Mouse (Mus musculus): Measurements from ENCODE around the gene Eprs. TPM values are rescaled to one million over a fixed set of nuclear protein-coding genes. Genes with fewer than 3 reads are reported as not detected.
A peak's percentile ranks its signal among the peaks of the same experiment; 100 is the strongest.
"Not testable (repeated sequence)": the region's sequence is repeated elsewhere in the genome, so short reads cannot be mapped to it uniquely, and the experiment has no call there.

Eprs gene
- total RNA-seq (2022) = 10 to 100 TPM; 61.0 to 75.5 (median 69.9) TPM

DNA sequence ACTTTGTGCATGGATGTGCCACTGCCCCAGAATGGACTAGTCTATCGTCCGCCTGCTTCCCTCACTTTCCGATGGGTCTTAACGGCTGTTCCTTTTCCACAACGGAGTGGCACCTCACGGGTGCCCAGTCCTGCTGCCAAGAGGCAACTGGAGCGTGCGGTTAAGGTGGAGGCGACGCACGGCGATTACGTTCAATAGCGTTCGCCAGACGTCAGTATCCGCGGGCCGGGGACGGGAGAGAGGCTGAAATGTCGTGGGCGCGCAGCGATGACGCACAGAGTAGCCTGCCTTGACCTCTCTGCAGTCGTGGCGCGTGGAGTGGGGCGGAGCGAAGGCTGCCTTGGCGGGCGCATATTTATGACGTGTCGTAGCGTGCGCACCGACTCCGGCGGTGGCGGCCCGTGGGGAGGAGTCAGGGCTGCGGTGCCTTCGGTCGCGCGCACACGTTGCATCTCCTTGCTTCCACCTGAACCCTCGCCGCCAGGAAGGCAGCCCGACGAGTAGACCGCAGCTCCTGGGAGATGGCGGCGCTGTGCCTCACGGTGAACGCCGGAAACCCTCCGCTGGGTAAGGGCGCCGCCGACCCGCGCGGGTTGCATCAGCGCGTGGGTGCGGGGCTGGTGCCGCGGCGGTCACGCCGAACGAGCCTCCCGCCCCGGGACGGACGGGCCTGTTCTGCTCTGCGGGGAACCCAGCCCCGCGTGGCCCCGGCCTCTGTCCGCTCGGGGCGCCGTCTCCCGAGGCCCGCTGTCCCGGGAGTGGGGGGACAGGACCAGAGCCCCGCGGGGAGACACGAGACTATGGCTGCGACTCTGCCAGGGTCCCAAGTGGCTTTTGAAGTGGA, at the start of gene Eprs:
Eprs (plus strand) TSS at position 368 of the 844 bp plus-strand sequence.
- DNase-seq (ENCODE audit: low spot score in 2 of 2) = peak; percentile 97 to 98

DNA sequence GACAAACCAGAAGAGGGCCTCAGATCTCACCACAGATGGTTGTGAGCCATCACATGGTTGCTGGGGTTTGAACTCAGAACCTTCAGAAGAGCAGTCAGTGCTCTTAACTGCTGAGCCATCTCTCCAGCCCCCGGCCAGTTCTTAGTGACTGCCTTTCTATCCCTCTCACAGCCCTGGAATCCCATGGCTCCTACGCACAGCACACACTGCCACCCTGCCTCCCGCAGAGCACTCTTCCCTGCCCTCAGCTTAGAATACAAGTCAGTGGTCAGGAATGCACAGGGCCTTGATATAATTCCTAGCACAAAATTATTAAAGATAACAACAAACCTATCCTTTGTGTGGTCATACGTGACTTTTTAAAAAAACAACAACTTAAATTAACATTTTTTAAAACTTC, 48.3 kb upstream of the Eprs start:
- no peak for DNase-seq (ENCODE audit: low spot score in 2 of 2)

DNA sequence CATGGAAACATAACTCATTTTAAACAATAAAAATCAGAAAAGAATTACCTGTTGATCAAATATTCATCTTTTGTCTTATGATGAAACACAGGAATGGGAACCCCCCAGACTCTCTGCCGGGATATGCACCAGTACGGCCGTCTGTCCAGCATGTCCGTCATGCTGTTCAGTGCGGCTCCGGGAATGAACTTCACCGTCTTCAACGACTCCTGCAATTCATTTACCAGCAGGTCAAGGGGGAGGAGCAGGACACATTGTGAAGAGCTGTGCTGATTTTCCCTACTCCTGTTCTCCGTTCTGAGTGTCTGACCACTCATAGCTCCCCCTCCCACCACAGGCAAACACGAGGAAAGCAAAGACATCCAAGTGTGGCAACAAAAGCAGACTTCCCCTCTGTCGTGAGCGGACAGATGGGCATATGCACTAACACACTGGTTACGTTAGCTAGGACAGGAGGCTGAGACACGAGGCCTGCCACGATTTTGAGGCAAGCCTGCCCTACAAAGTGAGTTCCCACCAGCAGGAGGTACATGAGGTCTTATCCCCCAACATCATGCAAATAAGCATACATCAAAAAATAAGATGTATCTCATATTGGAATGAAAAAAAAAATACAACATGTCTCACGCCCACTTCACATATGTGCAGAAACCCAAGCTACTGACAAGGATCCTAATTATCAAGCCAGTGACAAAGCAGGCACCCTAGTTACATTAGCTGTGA, 46.8 kb upstream of the Eprs start:
- peak in 1 of 2 experiments; percentile 26 for DNase-seq (ENCODE audit: low spot score in 2 of 2)

- not testable (repeated sequence) for DNase-seq (ENCODE audit: low spot score in 2 of 2)
These were observed 35.0 kb upstream of the Eprs start for GRCm38 (mm10) chr1:185327754-185328345.

GRCm38 (mm10) chr1:185328721-185329610, 33.9 kb upstream of the Eprs start, which contains the start of gene Iars2:
TSS of gene Iars2 (minus strand) at chr1:185329396.
- DNase-seq (ENCODE audit: low spot score in 2 of 2) = peak; percentile 86 to 90

- DNase-seq (ENCODE audit: low spot score in 2 of 2) = no peak
These were observed 33.0 kb upstream of the Eprs start for GRCm38 (mm10) chr1:185329851-185330250.

DNA sequence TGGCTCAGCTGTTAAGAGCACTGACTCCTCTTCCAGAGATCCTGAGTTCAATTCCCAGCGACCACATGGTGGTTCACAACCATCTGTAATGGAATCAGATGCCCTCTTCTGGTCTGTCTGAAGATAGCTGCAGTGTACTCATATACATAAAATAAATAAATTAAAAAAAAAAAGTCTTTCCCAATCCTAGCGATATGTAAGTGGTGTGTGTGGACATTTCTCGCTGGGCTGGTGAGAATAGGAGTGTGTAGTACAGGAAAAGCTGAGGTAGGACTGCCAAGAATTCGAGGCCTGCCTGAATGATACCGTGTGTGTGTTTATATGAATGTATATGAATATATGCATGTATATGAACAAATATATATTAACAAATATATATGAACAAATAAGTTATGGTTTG, 31.5 kb upstream of the Eprs start:
- no peak for DNase-seq (ENCODE audit: low spot score in 2 of 2)

GRCm38 (mm10) chr1:185331983-185332430, 30.8 kb upstream of the Eprs start, which contains the start of gene Bpnt1:
TSS of gene Bpnt1 (plus strand) at chr1:185332149.
- peak; percentile 71 to 87 for DNase-seq (ENCODE audit: low spot score in 2 of 2)

DNA sequence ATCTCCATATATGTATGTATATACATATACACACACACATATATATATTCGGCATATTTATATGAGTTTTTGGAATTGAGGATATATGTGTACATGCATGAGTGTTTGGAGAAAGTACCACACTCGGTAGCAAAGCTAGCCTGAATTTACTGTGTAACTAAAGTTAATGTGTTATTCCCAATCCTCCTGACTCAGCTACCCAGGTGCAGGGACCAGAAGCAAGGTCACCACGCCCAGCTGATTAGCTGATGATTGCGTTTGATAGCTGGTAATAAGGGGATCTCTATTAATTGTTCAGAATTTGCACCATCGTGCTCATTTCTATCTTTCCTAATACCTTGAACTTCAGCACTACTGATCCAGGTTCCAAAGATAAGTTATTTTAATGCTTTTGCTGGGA, 29.2 kb upstream of the Eprs start:
- DNase-seq (ENCODE audit: low spot score in 2 of 2) = no peak

DNA sequence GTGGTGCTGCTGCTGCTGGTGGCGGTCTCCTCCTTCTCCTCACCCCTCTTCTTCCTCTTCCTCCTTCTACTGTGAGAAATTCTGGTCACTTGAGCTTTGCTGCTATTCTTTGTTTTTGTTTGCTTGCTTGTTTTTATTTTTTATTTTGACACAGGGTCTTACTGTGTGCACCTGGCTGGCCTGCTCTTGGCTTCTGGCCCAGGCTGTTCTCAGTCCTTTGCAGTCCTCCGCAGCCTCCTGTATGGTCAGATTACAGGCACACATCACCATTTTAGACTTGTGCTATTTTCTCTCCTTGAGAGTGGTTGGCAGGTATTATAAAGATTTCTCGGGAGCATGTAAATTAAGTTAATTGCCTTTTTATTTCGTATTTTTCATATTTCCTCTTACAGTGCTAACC, 28.7 kb upstream of the Eprs start:
- DNase-seq (ENCODE audit: low spot score in 2 of 2) = no peak

- DNase-seq (ENCODE audit: low spot score in 2 of 2) = no peak
These were observed 27.5 kb upstream of the Eprs start for GRCm38 (mm10) chr1:185335231-185335765.

DNA sequence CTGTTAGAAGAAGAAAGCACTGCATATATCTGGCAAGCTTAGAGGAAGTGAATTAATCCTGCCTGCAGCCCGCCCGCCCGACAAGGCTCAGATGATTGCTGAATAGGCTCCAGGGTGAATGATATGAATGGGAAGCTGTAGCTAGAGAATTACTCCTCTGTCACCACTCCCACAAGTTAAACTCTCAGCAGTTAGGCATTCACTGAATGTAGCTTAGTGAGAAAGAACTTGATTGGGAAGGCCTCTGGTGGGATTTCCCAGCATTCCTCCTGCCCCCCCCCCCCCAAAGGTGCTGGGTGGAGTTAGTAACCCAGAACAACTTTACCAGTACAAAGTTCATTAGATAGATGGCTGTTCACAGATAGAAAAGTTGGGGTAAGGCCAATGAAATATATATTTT, 26.3 kb upstream of the Eprs start:
- no peak for DNase-seq (ENCODE audit: low spot score in 2 of 2)

- no peak for DNase-seq (ENCODE audit: low spot score in 2 of 2)
These were observed 20.4 kb upstream of the Eprs start for GRCm38 (mm10) chr1:185342441-185342840.

- no peak for DNase-seq (ENCODE audit: low spot score in 2 of 2)
These were observed 19.4 kb upstream of the Eprs start for GRCm38 (mm10) chr1:185343422-185343821.

- no peak for DNase-seq (ENCODE audit: low spot score in 2 of 2)
These were observed 16.7 kb upstream of the Eprs start for GRCm38 (mm10) chr1:185346188-185346587.

GRCm38 (mm10) chr1:185349741-185350140, 13.1 kb upstream of the Eprs start:
- DNase-seq (ENCODE audit: low spot score in 2 of 2) = no peak

DNA sequence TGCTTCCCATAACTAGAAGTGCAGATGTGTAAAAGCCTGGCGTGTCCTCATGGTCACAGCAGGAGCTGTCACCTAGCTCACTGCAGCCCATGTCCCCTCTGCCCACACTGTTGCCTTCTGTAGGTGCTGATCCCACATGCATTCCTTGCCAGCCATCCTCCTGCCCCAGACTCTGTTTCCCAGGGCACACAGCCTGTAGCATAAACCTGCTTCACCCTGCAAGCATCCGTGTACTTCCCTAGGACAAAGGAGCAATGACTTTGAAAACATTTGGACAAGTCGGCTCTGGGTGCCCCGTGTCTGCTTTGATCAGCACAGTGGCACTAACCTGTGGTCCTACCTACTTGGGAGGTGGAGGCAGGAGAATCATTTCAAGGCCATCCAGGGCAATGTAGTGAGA, 12.2 kb upstream of the Eprs start:
- no peak for DNase-seq (ENCODE audit: low spot score in 2 of 2)

GRCm38 (mm10) chr1:185352151-185352550, 10.7 kb upstream of the Eprs start:
- no peak for DNase-seq (ENCODE audit: low spot score in 2 of 2)

- DNase-seq (ENCODE audit: low spot score in 2 of 2) = no peak
These were observed 9.5 kb upstream of the Eprs start for GRCm38 (mm10) chr1:185353351-185353750.

DNA sequence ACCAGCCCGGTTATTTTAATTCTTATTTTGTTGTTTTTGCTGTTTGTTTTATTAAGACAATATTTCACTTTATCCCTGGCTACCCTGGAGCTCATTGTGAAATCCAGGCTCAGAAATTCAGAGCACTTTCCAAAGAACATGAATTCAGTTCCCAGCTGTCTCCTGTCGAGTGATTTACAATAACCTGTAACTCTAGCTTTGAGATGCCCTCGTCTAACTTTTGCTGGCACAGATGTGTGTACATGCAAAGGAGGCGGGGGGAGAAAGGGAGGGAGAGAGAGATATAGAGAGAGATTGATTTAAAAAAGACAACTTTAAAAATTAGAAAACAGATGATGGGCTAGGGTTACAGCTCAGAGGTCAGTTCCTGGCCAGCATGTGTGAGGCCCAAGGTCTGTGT, 8.1 kb upstream of the Eprs start:
- DNase-seq (ENCODE audit: low spot score in 2 of 2) = no peak

DNA sequence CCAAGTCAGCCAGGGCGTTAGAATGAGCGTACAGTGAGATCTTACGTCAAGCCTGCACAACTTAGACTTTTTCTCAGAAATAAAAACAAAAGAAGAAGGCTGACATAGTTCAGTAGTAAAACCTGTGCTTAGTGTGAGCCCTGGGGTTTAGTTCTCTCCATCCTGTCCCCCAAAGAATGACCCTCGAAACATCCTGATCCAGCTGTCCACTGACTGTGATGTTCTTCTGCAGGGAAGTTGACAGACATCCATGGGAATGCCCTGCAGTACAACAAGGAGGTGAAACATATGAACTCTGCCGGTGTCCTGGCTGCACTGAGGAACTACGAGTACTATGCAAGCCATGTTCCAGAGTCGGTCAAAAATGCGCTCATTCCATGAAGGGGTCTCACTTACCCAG, 6.6 kb upstream of the Eprs start:
- no peak for DNase-seq (ENCODE audit: low spot score in 2 of 2)
